Mouse (Mus musculus): ENCODE measurements around the gene Tmem143.
"Not testable (repeated sequence)": the region's sequence is repeated elsewhere in the genome, so short reads cannot be mapped to it uniquely, and the experiment has no call there.

Gene Tmem143

GRCm38 (mm10) chr7:45896517-45897257 is at the start of gene Tmem143, which contains the start of gene Syngr4:
Tmem143 (plus strand) TSS chr7:45896941.
Syngr4 (minus strand) TSS chr7:45896714.
- peak; percentile 96 for DNase-seq (ENCODE audit: extremely low read depth, low read depth)

GRCm38 (mm10) chr7:45848447-45849027 is 48.2 kb upstream of the Tmem143 start:
- DNase-seq (ENCODE audit: extremely low read depth, low read depth): no peak

DNA sequence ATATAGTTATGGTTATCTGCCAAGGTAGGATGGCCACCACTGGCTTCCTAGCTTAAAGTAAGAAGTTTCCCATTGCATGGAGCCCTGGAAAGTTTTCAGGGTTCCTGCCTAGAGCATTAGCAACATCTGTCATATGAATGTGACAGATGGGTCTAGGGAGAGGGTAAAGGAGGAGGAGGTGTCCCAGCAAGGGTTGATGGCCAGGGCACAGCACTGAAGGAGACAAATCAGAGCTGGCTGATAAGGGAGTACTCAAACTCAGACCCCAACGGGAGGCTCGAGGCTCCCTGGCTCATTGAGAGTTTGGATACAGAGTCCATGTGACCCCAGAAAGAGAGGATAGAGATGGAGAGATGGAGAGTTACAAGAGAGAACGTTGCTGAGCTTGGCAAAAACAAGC is 46.1 kb upstream of the Tmem143 start:
- no peak for DNase-seq (ENCODE audit: extremely low read depth, low read depth)

DNA sequence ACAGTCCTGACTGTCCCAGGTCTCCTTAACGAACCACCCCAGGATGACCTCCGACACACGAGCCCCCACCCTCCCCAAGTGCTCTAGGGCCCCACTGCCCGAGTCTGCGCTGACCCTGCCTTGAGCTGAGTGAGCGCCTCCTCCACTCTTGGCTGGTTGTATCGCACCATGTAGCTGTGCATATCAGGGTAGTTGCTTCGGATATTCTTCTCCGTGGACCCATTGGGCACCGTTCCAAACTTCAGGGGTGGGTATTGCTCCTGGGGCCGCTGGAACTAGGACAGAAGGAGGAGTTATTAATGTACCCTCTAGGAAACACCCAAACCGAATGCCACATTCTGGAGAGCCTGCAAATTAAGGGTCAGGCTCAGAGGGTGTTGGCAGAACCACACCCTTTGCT is 43.7 kb upstream of the Tmem143 start:
- no peak for DNase-seq (ENCODE audit: extremely low read depth, low read depth)

DNA sequence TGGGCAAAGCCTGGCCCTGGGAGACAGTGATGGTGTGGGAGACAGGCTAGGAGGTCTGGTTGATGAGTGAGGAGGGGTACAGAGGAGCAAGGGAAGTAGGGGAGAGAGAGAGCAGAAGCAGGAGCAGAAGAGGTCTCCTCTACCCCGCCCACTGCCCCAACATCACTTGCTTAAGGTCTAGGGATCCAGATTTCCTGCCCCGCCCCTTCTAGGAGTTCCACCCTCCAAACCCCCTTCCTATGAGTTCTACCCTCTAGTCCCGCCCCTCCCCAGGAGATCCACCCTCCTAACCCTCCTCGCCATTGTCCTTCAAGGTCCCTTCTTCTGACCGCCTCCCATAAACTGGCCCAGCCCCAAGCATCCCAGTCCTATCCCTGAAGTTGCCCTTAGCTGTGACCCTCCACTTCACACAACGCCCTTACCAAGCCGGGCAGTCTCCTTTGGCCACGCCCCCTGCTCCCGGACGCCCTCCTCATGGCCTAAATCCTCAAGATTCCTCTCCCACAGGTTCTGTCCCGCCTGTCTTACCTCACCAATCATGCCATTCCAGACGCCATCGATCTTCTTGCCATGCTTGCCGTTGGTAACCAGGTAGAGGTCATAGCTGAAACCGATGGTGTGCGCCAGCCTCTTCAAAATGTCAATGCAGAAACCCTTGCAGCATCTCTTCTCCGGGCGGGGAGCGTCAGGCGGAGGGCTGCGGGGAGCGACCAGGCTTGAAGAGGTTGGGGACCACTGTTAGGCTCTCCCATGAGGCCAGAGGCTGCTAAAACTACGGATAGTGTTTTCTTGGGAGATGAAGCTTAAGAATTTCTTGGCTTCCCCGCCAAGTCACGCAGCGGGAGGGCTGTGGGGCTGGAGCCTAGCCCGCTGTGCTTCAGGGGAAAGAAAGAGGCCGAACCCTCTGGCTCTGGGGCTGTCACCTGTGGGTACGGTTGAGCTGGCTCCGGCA is 39.5 kb upstream of the Tmem143 start:
- DNase-seq (ENCODE audit: extremely low read depth, low read depth): no peak

- no peak for DNase-seq (ENCODE audit: extremely low read depth, low read depth)
Observed at GRCm38 (mm10) chr7:45859008-45859407, 37.7 kb upstream of the Tmem143 start.

GRCm38 (mm10) chr7:45862804-45863203 is 33.9 kb upstream of the Tmem143 start:
- no peak for DNase-seq (ENCODE audit: extremely low read depth, low read depth)

GRCm38 (mm10) chr7:45864435-45864834 is 32.3 kb upstream of the Tmem143 start:
- no peak for DNase-seq (ENCODE audit: extremely low read depth, low read depth)

DNA sequence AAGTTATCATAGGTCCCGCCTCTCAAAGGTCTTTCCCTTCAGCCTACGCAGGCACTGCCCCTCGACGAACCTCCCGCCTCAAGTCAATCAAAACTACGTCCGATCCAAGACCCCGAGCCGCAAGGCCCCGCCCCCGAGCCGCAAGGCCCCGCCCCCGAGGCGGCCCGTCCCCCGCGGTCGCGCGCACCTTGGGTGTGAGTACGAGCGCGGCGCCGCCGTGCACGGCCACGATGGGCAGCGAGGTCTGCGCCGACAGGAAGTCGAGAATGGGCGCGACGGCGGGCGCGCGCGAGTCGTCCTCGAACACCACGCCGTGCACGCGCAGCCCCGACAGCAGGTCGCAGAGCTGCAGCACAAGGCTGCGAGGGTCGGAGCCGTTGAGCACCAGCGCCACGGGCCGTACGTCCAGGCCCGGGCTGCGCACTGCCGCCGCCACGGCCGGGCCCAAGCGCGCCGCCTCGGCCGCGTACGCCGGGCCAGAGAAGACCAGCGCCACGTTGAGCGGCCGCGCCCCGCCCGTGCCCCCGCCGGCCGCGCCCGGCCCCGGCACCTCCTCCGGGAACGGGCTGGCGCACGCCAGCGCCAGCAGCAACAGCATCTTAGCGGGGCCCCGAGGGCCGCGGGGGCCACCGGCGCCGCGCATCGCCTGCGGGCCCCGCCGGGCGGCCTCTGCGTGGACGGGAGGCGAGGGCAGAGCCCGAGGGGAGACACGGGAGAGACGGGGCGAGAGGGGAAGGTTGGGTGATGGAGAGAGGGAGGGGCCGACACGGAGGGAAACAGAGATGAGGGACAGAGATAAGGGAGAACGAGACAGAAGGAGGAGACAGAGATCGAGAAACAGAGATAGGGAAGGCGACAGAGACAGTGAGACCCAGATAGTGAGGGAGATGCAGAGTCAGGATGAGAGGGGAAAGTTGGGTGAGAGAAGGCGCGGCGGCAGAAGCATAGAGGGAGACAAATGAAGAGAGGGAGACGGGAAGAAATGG is 30.5 kb upstream of the Tmem143 start:
- DNase-seq (ENCODE audit: extremely low read depth, low read depth): peak; percentile 72

DNA sequence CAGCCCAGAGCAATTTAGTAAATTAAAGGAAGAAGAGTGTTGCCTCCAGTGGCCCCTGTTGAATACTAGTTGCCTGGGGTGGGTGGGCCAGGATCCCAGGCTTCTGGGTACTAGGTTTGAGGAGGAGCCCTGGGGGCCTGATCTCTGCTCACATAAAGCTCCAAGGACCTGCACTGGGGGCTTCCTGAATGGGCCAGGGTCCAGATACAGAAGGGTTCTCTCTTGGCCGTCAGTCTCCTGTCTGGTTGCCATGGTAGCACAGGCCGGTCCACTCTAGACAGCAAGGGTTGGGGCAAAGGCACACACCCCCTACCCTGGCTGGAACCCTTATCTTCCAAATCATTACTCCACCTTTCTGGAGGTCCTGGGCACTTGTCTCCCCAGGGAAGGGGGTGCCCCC is 28.9 kb upstream of the Tmem143 start:
- no peak for DNase-seq (ENCODE audit: extremely low read depth, low read depth)

GRCm38 (mm10) chr7:45869107-45869670 is 27.6 kb upstream of the Tmem143 start:
- no peak for DNase-seq (ENCODE audit: extremely low read depth, low read depth)

- no peak for DNase-seq (ENCODE audit: extremely low read depth, low read depth)
Observed at GRCm38 (mm10) chr7:45869787-45870186, 27.0 kb upstream of the Tmem143 start.

GRCm38 (mm10) chr7:45870282-45871058 is 26.3 kb upstream of the Tmem143 start:
- DNase-seq (ENCODE audit: extremely low read depth, low read depth): no peak

DNA sequence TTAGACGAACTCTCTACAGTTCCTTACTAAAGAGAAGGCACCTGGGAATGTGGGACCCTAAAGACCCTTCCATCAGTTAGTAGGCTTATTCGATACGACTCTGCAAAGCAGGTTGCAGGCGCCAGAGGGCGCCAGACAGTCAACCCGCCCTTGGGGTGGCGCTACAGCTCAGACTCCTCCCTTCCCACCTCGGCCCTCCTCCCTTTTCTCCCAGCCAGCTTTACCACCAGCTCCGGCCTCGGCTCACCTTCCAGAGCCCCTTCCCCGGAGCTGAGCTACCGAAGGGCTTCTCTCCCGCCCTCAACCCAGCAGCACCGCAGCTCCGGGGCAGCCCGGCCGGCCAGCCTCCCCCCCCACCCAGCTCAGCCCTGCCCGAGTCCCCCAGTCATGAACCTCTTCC is 24.1 kb upstream of the Tmem143 start, which contains the start of gene Kdelr1:
Gene Kdelr1 (plus strand): TSS at position 149 of the 400 bp plus-strand sequence.
- peak; percentile 61 for DNase-seq (ENCODE audit: extremely low read depth, low read depth)

DNA sequence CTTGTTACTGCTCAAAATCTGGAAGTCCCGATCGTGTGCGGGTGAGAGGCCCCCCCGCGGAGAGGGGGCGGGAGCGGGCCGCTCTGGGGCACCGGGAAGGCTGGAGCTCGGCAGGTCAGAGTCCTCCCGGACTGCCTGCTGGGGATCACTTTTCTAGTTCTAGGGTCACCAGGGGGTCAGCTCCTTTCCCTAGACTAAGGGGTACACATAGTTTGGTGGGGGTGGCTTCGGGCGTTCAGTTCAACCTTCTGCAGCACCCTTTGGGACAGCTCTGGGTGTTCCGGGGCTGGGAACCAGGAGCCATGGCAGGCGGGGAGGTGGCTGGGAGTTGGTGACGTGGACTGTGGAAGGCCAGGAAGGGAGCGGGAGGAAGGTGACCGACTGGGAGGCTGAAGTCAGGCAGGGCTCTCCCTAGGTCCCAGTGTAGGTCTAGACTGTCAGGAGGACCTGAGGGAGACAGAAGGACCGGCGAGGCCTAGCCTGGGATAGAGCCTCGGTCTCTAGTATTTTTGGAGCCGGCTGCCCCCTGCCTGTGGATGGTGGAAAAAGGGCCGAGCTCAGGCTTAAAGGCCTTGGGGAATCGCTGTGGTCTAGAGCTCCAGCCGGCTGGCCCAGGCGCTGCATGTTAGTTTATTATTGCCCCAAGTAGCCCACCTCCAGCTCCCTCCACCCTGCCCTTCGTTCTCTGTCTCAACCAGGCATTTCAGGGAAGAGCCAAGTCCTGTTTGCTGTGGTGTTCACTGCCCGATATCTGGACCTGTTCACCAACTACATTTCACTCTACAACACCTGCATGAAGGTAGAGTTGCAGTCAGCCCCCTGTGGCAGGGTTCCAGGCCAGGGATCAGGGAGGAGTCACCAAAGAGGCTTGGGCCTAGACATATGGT is 23.4 kb upstream of the Tmem143 start:
- peak; percentile 10 for DNase-seq (ENCODE audit: extremely low read depth, low read depth)

- DNase-seq (ENCODE audit: extremely low read depth, low read depth): no peak
Observed at GRCm38 (mm10) chr7:45876895-45877294, 19.8 kb upstream of the Tmem143 start.

DNA sequence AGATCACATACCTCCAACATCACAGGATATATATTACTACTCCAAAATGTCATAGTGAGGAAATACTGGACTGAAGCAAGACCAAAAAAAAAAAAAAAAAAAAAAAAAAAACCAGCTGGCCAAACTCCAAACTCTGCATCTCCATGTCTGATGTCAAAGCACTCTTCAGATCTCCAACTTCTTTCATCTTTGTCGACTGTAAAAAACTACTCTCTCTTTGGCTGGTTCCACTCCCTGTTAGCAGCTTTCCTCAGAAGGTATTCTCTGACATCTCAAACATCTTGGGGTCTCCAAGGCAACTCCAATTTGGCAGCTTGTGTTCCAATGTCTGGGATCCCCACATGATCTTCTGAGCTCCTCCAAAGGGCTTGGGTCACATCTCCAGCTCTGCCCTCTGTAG is 18.5 kb upstream of the Tmem143 start, which contains the start of gene Grin2d:
Gene Grin2d (minus strand): TSS at position 101 of the 400 bp plus-strand sequence.
- not testable (repeated sequence) for DNase-seq (ENCODE audit: extremely low read depth, low read depth)

GRCm38 (mm10) chr7:45880531-45880930 is 16.2 kb upstream of the Tmem143 start:
- DNase-seq (ENCODE audit: extremely low read depth, low read depth): no peak
